Mouse (Mus musculus): ENCODE measurements around the gene Lrig1. TPM values are rescaled to one million over a fixed set of nuclear protein-coding genes. Genes with fewer than 3 reads are reported as not detected.

Gene Lrig1
- 26.4 TPM for polyA plus RNA-seq (2017; shearing (Covaris generic))

GRCm38 (mm10) chr6:94700067-94700491 is at the start of gene Lrig1:
Gene Lrig1 (minus strand): TSS chr6:94700158.

Other genes starting within 250 kb of the Lrig1 start
- gene Slc25a26, start 199.8 kb downstream of the Lrig1 start, polyA plus RNA-seq (2017; shearing (Covaris generic)): 5.3 TPM